Mouse (Mus musculus): ENCODE measurements around the gene Neurl4.
"Not testable (repeated sequence)": the region's sequence is repeated elsewhere in the genome, so short reads cannot be mapped to it uniquely, and the experiment has no call there.

Gene Neurl4

GRCm38 (mm10) chr11:69900471-69901405 is at the start of gene Neurl4, which contains the start of gene 2810408A11Rik:
Gene Neurl4, plus strand, starts transcription at chr11:69901072.
Gene 2810408A11Rik, minus strand, starts transcription at chr11:69900987.
- in situ Hi-C loops (cut with MboI; ENCODE audit: low sequenced_read_pairs), result no loop called here

GRCm38 (mm10) chr11:69853994-69854393 is 46.9 kb upstream of the Neurl4 start:
- in situ Hi-C loops (cut with MboI; ENCODE audit: low sequenced_read_pairs), result no loop called here

- in situ Hi-C loops (cut with MboI; ENCODE audit: low sequenced_read_pairs), result no loop called here
Measured at GRCm38 (mm10) chr11:69854680-69855079, 46.2 kb upstream of the Neurl4 start.

GRCm38 (mm10) chr11:69855347-69855746 is 45.5 kb upstream of the Neurl4 start:
- in situ Hi-C loops (cut with MboI; ENCODE audit: low sequenced_read_pairs), result no loop called here

GRCm38 (mm10) chr11:69858113-69858998 is 42.5 kb upstream of the Neurl4 start, which contains the start of gene Tnk1:
Gene Tnk1, minus strand, starts transcription at chr11:69858730.
- in situ Hi-C loops (cut with MboI; ENCODE audit: low sequenced_read_pairs), result no loop called here

- in situ Hi-C loops (cut with MboI; ENCODE audit: low sequenced_read_pairs), result not testable (repeated sequence)
Measured at GRCm38 (mm10) chr11:69863729-69864128, 37.1 kb upstream of the Neurl4 start.

- in situ Hi-C loops (cut with MboI; ENCODE audit: low sequenced_read_pairs), result no loop called here
Measured at GRCm38 (mm10) chr11:69864138-69864860, 36.6 kb upstream of the Neurl4 start.

GRCm38 (mm10) chr11:69865561-69865960 is 35.3 kb upstream of the Neurl4 start:
- in situ Hi-C loops (cut with MboI; ENCODE audit: low sequenced_read_pairs), result no loop called here

- in situ Hi-C loops (cut with MboI; ENCODE audit: low sequenced_read_pairs), result no loop called here
Measured at GRCm38 (mm10) chr11:69867335-69867734, 33.5 kb upstream of the Neurl4 start.

- in situ Hi-C loops (cut with MboI; ENCODE audit: low sequenced_read_pairs), result loop anchor here (10.0 kb wide), 1 partner anchor 126 kb away; no protein-coding TSS in a partner anchor
Measured at GRCm38 (mm10) chr11:69870289-69871069, 30.4 kb upstream of the Neurl4 start.

- in situ Hi-C loops (cut with MboI; ENCODE audit: low sequenced_read_pairs), result loop anchor here (10.0 kb wide), 1 partner anchor 127 kb away; no protein-coding TSS in a partner anchor
Measured at GRCm38 (mm10) chr11:69871822-69872221, 29.1 kb upstream of the Neurl4 start.

- in situ Hi-C loops (cut with MboI; ENCODE audit: low sequenced_read_pairs), result loop anchor here (10.0 kb wide), 1 partner anchor 128 kb away; no protein-coding TSS in a partner anchor
Measured at GRCm38 (mm10) chr11:69872451-69872850, 28.4 kb upstream of the Neurl4 start.

- in situ Hi-C loops (cut with MboI; ENCODE audit: low sequenced_read_pairs), result loop anchor here (10.0 kb wide), 1 partner anchor 131 kb away; no protein-coding TSS in a partner anchor
Measured at GRCm38 (mm10) chr11:69876186-69876585, 24.7 kb upstream of the Neurl4 start.

- in situ Hi-C loops (cut with MboI; ENCODE audit: low sequenced_read_pairs), result loop anchor here (10.0 kb wide), 1 partner anchor 132 kb away; no protein-coding TSS in a partner anchor
Measured at GRCm38 (mm10) chr11:69876867-69877266, 24.0 kb upstream of the Neurl4 start.

- in situ Hi-C loops (cut with MboI; ENCODE audit: low sequenced_read_pairs), result loop anchor here (10.0 kb wide), 1 partner anchor 133 kb away; no protein-coding TSS in a partner anchor
Measured at GRCm38 (mm10) chr11:69877878-69878277, 23.0 kb upstream of the Neurl4 start, which contains the start of gene Tmem95. Gene Tmem95, minus strand, starts transcription at chr11:69878018.

- in situ Hi-C loops (cut with MboI; ENCODE audit: low sequenced_read_pairs), result loop anchor here (10.0 kb wide), 1 partner anchor 134 kb away; no protein-coding TSS in a partner anchor
Measured at GRCm38 (mm10) chr11:69878399-69878798, 22.5 kb upstream of the Neurl4 start.

GRCm38 (mm10) chr11:69878952-69879351 is 21.9 kb upstream of the Neurl4 start:
- in situ Hi-C loops (cut with MboI; ENCODE audit: low sequenced_read_pairs), result loop anchor here (10.0 kb wide), 1 partner anchor 134 kb away; no protein-coding TSS in a partner anchor

- in situ Hi-C loops (cut with MboI; ENCODE audit: low sequenced_read_pairs), result loop anchor here (10.0 kb wide), 1 partner anchor 135 kb away; no protein-coding TSS in a partner anchor
Measured at GRCm38 (mm10) chr11:69879711-69880110, 21.2 kb upstream of the Neurl4 start.

GRCm38 (mm10) chr11:69880506-69880852 is 20.4 kb upstream of the Neurl4 start:
- in situ Hi-C loops (cut with MboI; ENCODE audit: low sequenced_read_pairs), result no loop called here
